Mouse (Mus musculus) stomach, postnatal 0 days (tissue): ENCODE measurements around the gene Mtr. TPM values are rescaled to one million over a fixed set of nuclear protein-coding genes. Genes with fewer than 3 reads are reported as not detected.

ENCODE experiments used
- ATAC-seq: fragments of 200-750 bp; cut with Nextera tagmentation; 2 replicates; pipeline ENCODE4 v1.8.0; 2017; ENCODE audit not compliant: low FRiP score, low TSS enrichment
- DNase-seq: peaks from one replicate; pipeline ENCODE4 v3.0.0-alpha.2; 2016; ENCODE audit warnings: low spot score
- H3K27ac ChIP-seq: fragments of 300-500 bp; sonication (generic); replicated peaks from 2 replicates; pipeline ENCODE4 v1.5.1; 2014; ENCODE audit warnings: mild to moderate bottlenecking, control low read depth
- H3K27me3 ChIP-seq: fragments of 300-500 bp; sonication (generic); 2 replicates; pipeline ENCODE4 v1.6.1; 2014; ENCODE audit warnings: low read length; ENCODE audit not compliant: control insufficient read depth, insufficient read depth
- H3K36me3 ChIP-seq: fragments of 300-500 bp; sonication (generic); 2 replicates; pipeline ENCODE4 v1.6.1; 2014; ENCODE audit warnings: low read length, mixed read lengths; ENCODE audit not compliant: control insufficient read depth, insufficient read depth
- H3K4me1 ChIP-seq: fragments of 300-500 bp; sonication (generic); replicated peaks from 2 replicates; pipeline ENCODE4 v1.6.1; 2014; ENCODE audit warnings: antibody characterized with exemption; ENCODE audit not compliant: control insufficient read depth, insufficient read depth
- H3K4me2 ChIP-seq: fragments of 300-500 bp; sonication (generic); replicated peaks from 2 replicates; pipeline ENCODE4 v1.6.1; 2014; ENCODE audit warnings: low read depth, mild to moderate bottlenecking, control low read depth, moderate library complexity
- H3K4me3 ChIP-seq: fragments of 300-500 bp; sonication (generic); 2 replicates; pipeline ENCODE4 v1.5.1; 2014; ENCODE audit warnings: low read depth, low read length, control low read depth
- H3K9ac ChIP-seq: fragments of 300-500 bp; sonication (generic); 2 replicates; pipeline ENCODE4 v1.6.1; 2014; ENCODE audit warnings: mild to moderate bottlenecking, low read length, control low read depth, mixed read lengths
- H3K9me3 ChIP-seq: fragments of 300-500 bp; sonication (generic); 2 replicates; pipeline ENCODE4 v1.6.1; 2016; ENCODE audit warnings: low read length; ENCODE audit not compliant: control insufficient read depth
- CTCF ChIP-seq: IDR thresholded peaks from 2 replicates; pipeline ENCODE4 v1.5.1; 2016; ENCODE audit warnings: antibody characterized with exemption, low read depth, mild to moderate bottlenecking, moderate library complexity
- EP300 ChIP-seq: optimal IDR thresholded peaks from 2 replicates; pipeline ENCODE3; 2016; ENCODE audit warnings: antibody characterized with exemption
- WGBS: fragments of 180-500 bp; shearing (Covaris S2); extraction: QIAGEN DNeasy Blood & Tissue Kit; methylation state at CpG from one replicate; pipeline ENCODE4 v1.1.7; 2014; 5-methylcytosine and 5-hydroxymethylcytosine counted together
- polyA plus RNA-seq: library from polyadenylated mRNA; unstranded; fragments of >200 nt; fragmentation: Nextera tagmentation; extraction: Ambion mirVana; gene quantifications from 2 replicates; pipeline ENCODE4 v1.2.1, GENCODE M21; 2015

The Mtr gene
- polyA plus RNA-seq, 1 experiment from 2014 or later, result 2.9 TPM

GRCm38 (mm10) chr13:12165461-12166058 is 92.4 kb downstream of the Mtr start:
- Histone ChIP-seq H3K9me3 (no peaks in the 10 kb centered on the region), H3K4me3 (no peak overlapping the region), H3K9ac (no peak overlapping the region), H3K4me2 (no peak overlapping the region), H3K27ac (no peak overlapping the region), H3K36me3 (no peaks in the 10 kb centered on the region), H3K4me1 (no peaks in the 10 kb centered on the region), H3K27me3 (no peaks in the 10 kb centered on the region)
- TF ChIP-seq EP300 (no peak), CTCF (no peak)
- ATAC-seq (no peak), DNase-seq (no peak)
- WGBS, result 38% methylated on average over 8 of the region's 8 CpGs

GRCm38 (mm10) chr13:12162457-12162856 is 95.5 kb downstream of the Mtr start:
- H3K4me1 ChIP-seq, result no peaks in the 10 kb centered on the region
- no peaks in the 10 kb centered on the region for H3K27me3 ChIP-seq
- H3K4me3 ChIP-seq, result no peak overlapping the region
- 86% methylated on average over 4 of the region's 4 CpGs for WGBS
- DNase-seq, result no peak
- no peak overlapping the region for H3K9ac ChIP-seq
- no peak overlapping the region for H3K4me2 ChIP-seq
- no peaks in the 10 kb centered on the region for H3K36me3 ChIP-seq
- no peaks in the 10 kb centered on the region for H3K9me3 ChIP-seq
- TF ChIP-seq CTCF (no peak), EP300 (no peak)
- H3K27ac ChIP-seq, result no peak overlapping the region
- no peak for ATAC-seq

- TF ChIP-seq CTCF (no peak), EP300 (no peak)
- Histone ChIP-seq H3K27me3 (no peaks in the 10 kb centered on the region), H3K36me3 (no peaks in the 10 kb centered on the region), H3K9ac (no peak overlapping the region), H3K9me3 (no peaks in the 10 kb centered on the region), H3K4me3 (no peak overlapping the region), H3K4me1 (no peaks in the 10 kb centered on the region), H3K27ac (no peak overlapping the region), H3K4me2 (no peak overlapping the region)
- WGBS, result 65% methylated on average over 3 of the region's 3 CpGs
- DNase-seq, result no peak
- no peak for ATAC-seq
Observed at GRCm38 (mm10) chr13:12160121-12160475, 97.8 kb downstream of the Mtr start.

GRCm38 (mm10) chr13:12159288-12160120 is 98.4 kb downstream of the Mtr start:
- TF ChIP-seq CTCF, result no peak
- no peak for TF ChIP-seq EP300
- H3K9me3 ChIP-seq, result no peaks in the 10 kb centered on the region
- ATAC-seq, result no peak
- no peak overlapping the region for H3K9ac ChIP-seq
- H3K27ac ChIP-seq, result no peak overlapping the region
- DNase-seq, result no peak
- H3K4me2 ChIP-seq, result no peak overlapping the region
- H3K27me3 ChIP-seq, result no peaks in the 10 kb centered on the region
- no peak overlapping the region for H3K4me3 ChIP-seq
- H3K36me3 ChIP-seq, result no peaks in the 10 kb centered on the region
- no peaks in the 10 kb centered on the region for H3K4me1 ChIP-seq
- WGBS, result 32% methylated on average over 9 of the region's 9 CpGs

- H3K9ac ChIP-seq, result no peak overlapping the region
- H3K9me3 ChIP-seq, result no peaks in the 10 kb centered on the region
- no peak for ATAC-seq
- no peaks in the 10 kb centered on the region for H3K27me3 ChIP-seq
- no peak for DNase-seq
- TF ChIP-seq CTCF (no peak), EP300 (no peak)
- no peak overlapping the region for H3K4me2 ChIP-seq
- H3K4me1 ChIP-seq, result no peaks in the 10 kb centered on the region
- no peak overlapping the region for H3K27ac ChIP-seq
- no peak overlapping the region for H3K4me3 ChIP-seq
- no peaks in the 10 kb centered on the region for H3K36me3 ChIP-seq
- WGBS, result 72% methylated on average over 11 of the region's 11 CpGs
Observed at GRCm38 (mm10) chr13:12153922-12154321, 104.0 kb downstream of the Mtr start.

GRCm38 (mm10) chr13:12146918-12147507 is 110.9 kb downstream of the Mtr start:
- 23% methylated on average over 6 of the region's 6 CpGs for WGBS
- no peaks in the 10 kb centered on the region for H3K9me3 ChIP-seq
- H3K4me3 ChIP-seq, result no peak overlapping the region
- DNase-seq (no peak), ATAC-seq (peak; percentile 35; the same call in 1 of the 2 replicates)
- no peaks in the 10 kb centered on the region for H3K36me3 ChIP-seq
- H3K4me2 ChIP-seq, result no peak overlapping the region
- H3K4me1 ChIP-seq, result no peaks in the 10 kb centered on the region
- H3K27ac ChIP-seq, result no peak overlapping the region; the same call in none of the 2 replicates
- no peak for TF ChIP-seq EP300
- TF ChIP-seq CTCF, result no peak
- H3K27me3 ChIP-seq, result no peaks in the 10 kb centered on the region
- H3K9ac ChIP-seq, result no peak overlapping the region
